Mouse (Mus musculus): Measurements from ENCODE around the gene Tmem63a. TPM values are rescaled to one million over a fixed set of nuclear protein-coding genes. Genes with fewer than 3 reads are reported as not detected.

Tmem63a gene
- polyA plus RNA-seq, 1 experiment, result 3.6 TPM

DNA sequence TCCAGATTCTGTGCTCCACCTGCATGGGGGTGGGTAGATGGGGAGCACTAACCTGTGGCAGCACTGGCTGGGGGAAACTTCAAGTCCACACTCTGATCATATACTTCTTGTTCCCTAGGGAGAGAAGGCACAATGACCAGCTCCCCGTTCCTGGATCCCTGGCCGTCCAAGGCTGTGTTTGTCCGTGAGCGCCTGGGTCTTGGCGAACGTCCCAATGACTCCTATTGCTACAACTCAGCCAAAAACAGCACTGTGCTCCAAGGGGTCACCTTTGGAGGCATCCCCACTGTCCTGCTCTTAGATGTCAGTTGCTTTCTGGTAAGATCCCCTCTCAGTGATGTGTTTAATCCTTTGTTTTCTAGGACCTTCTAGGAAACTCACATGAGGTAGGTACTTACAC is 4.3 kb downstream of the Tmem63a start:
- TF ChIP-seq CTCF (IDR thresholded peaks at IDR 0.05; ENCODE audit: control insufficient read depth, insufficient read depth, insufficient replicate concordance, low read depth, low read length), result no peak
- no peak for TF ChIP-seq POLR2A (IDR thresholded peaks at IDR 0.05; ENCODE audit: control insufficient read depth, low read depth, low read length)
- Histone ChIP-seq H3K4me1 (ENCODE audit: control insufficient read depth, insufficient read depth, low read length) (peaks cover 7% of the 10 kb centered on the region), H3K36me3 (ENCODE audit: control insufficient read depth, insufficient read depth, low read length) (no peaks in the 10 kb centered on the region), H3K4me3 (ENCODE audit: control insufficient read depth, low read depth, low read length) (no peak overlapping the region), H3K27ac (ENCODE audit: control insufficient read depth, insufficient read depth, low read depth, low read length) (no peak overlapping the region), H3K27me3 (ENCODE audit: control insufficient read depth, insufficient read depth, low read length) (no peaks in the 10 kb centered on the region)

DNA sequence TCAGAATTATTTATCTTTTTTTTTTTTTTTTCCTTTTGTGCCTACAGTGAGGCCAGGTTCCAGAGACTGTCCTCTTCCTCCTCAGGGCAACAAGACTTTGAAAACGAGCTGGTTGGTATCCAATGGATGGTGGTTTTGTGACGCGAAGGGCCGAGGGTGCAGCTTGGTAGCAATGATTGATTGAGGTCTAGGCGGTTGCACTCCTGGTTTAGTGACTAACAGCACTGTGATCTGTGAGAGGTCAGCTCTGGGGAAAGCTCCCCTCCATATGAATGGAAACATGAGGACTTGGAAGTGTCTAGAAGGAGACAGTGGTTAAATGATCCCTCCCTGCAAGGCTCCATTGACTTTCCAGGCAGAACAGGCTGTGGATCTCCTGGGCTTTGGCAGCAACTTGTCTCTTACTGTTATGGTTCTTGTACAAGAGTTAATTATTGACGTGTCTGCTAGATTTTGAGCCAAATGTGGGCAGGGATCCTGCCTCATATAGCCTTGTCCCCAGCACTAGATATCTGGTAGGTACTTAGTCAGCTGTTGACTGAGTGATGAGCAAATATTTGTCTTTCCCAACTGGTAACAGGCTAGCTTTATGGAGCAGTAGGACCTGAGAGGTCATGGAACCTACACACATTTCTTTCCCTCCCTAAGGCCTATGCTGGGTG is 10.1 kb downstream of the Tmem63a start:
- H3K4me3 ChIP-seq (ENCODE audit: control insufficient read depth, low read depth, low read length), result no peak overlapping the region
- TF ChIP-seq POLR2A (IDR thresholded peaks at IDR 0.05; ENCODE audit: control insufficient read depth, low read depth, low read length), result no peak
- TF ChIP-seq CTCF (IDR thresholded peaks at IDR 0.05; ENCODE audit: control insufficient read depth, insufficient read depth, insufficient replicate concordance, low read depth, low read length), result no peak
- no peaks in the 10 kb centered on the region for H3K27me3 ChIP-seq (ENCODE audit: control insufficient read depth, insufficient read depth, low read length)
- no peaks in the 10 kb centered on the region for H3K36me3 ChIP-seq (ENCODE audit: control insufficient read depth, insufficient read depth, low read length)
- H3K27ac ChIP-seq (ENCODE audit: control insufficient read depth, insufficient read depth, low read depth, low read length), result no peak overlapping the region
- no peaks in the 10 kb centered on the region for H3K4me1 ChIP-seq (ENCODE audit: control insufficient read depth, insufficient read depth, low read length)

DNA sequence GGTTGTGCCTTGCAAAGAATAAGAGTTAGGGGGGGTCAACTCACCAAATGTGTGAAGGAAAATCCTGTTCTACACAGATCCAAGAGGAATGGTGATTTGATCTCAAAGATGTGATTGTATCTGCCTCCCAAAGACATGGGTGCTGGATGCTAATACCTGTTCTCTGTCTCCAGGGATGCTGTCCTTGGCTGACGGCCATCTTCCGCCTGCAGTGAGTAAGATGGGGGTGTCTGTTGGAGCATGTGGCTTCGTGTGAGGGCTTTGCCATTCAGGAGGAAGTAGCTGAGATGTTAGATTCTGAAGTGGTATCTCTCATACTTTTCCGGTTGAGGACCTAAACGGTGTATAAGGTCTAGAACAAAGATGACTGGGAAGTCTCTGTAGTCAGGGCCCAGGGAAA is 10.7 kb downstream of the Tmem63a start:
- no peaks in the 10 kb centered on the region for H3K4me1 ChIP-seq (ENCODE audit: control insufficient read depth, insufficient read depth, low read length)
- no peaks in the 10 kb centered on the region for H3K36me3 ChIP-seq (ENCODE audit: control insufficient read depth, insufficient read depth, low read length)
- TF ChIP-seq POLR2A (IDR thresholded peaks at IDR 0.05; ENCODE audit: control insufficient read depth, low read depth, low read length) (no peak), CTCF (IDR thresholded peaks at IDR 0.05; ENCODE audit: control insufficient read depth, insufficient read depth, insufficient replicate concordance, low read depth, low read length) (no peak)
- H3K4me3 ChIP-seq (ENCODE audit: control insufficient read depth, low read depth, low read length), result no peak overlapping the region
- H3K27me3 ChIP-seq (ENCODE audit: control insufficient read depth, insufficient read depth, low read length), result no peaks in the 10 kb centered on the region
- H3K27ac ChIP-seq (ENCODE audit: control insufficient read depth, insufficient read depth, low read depth, low read length), result no peak overlapping the region

DNA sequence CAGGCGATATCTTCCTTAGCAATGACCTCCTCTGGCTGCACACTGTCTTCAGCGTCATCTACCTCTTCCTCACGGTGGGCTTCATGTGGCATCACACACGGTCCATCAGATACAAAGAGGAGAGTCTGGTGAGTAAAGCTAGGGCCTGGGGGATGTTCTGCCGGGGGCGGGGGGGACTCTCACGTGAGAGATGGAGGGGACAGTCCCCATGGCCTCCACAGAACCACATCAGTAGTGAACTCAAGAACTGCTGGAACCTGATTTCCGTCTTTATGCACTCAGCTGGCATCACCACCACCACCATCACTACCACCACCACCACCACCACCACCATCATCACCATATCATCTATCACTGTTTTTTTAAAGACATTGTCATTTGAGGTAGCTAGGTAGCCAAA is 14.3 kb downstream of the Tmem63a start:
- Histone ChIP-seq H3K36me3 (ENCODE audit: control insufficient read depth, insufficient read depth, low read length) (no peaks in the 10 kb centered on the region), H3K27ac (ENCODE audit: control insufficient read depth, insufficient read depth, low read depth, low read length) (no peak overlapping the region), H3K4me1 (ENCODE audit: control insufficient read depth, insufficient read depth, low read length) (no peaks in the 10 kb centered on the region), H3K4me3 (ENCODE audit: control insufficient read depth, low read depth, low read length) (no peak overlapping the region), H3K27me3 (ENCODE audit: control insufficient read depth, insufficient read depth, low read length) (no peaks in the 10 kb centered on the region)
- no peak for TF ChIP-seq CTCF (IDR thresholded peaks at IDR 0.05; ENCODE audit: control insufficient read depth, insufficient read depth, insufficient replicate concordance, low read depth, low read length)
- TF ChIP-seq POLR2A (IDR thresholded peaks at IDR 0.05; ENCODE audit: control insufficient read depth, low read depth, low read length), result no peak

DNA sequence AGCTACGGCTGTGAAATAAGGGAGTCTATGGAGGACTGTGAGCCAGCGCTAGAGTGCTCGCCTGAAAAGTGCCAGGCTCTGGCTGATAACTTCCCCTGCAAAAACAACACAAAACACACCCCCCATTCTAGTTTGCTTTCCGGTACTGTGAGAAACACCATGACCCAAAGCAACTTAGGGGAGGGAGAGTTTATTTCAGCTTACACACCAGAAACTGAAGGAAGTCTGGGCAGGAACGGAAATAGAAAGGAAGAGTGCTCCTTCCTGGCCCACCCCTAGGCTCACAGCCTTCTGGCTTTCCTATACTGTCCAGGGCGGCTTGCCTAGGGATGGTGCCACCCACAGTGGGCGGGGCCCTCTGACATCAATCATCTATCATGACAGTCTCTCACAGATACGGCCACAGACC is 14.8 kb downstream of the Tmem63a start:
- H3K4me1 ChIP-seq (ENCODE audit: control insufficient read depth, insufficient read depth, low read length), result no peaks in the 10 kb centered on the region
- no peak overlapping the region for H3K4me3 ChIP-seq (ENCODE audit: control insufficient read depth, low read depth, low read length)
- no peaks in the 10 kb centered on the region for H3K27me3 ChIP-seq (ENCODE audit: control insufficient read depth, insufficient read depth, low read length)
- H3K27ac ChIP-seq (ENCODE audit: control insufficient read depth, insufficient read depth, low read depth, low read length), result no peak overlapping the region
- TF ChIP-seq POLR2A (IDR thresholded peaks at IDR 0.05; ENCODE audit: control insufficient read depth, low read depth, low read length) (no peak), CTCF (IDR thresholded peaks at IDR 0.05; ENCODE audit: control insufficient read depth, insufficient read depth, insufficient replicate concordance, low read depth, low read length) (no peak)
- no peaks in the 10 kb centered on the region for H3K36me3 ChIP-seq (ENCODE audit: control insufficient read depth, insufficient read depth, low read length)

DNA sequence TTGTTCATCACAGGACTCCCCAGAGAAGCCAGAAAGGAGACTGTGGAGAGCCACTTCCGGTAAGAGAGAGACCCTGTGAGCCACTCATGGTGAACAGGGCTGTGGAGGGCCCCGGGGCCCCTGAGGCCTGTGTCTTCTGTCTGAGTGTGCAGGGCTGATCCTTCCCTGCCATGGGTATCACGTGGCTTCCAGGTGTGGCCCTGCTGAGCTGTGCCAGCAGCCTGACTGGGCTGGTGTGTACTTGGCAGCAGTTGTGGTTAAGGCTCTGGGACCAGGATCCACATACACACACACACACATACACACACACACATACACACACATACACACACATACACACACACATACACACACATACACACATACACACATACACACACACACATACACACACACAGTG is 15.8 kb downstream of the Tmem63a start:
- no peaks in the 10 kb centered on the region for H3K36me3 ChIP-seq (ENCODE audit: control insufficient read depth, insufficient read depth, low read length)
- no peaks in the 10 kb centered on the region for H3K27me3 ChIP-seq (ENCODE audit: control insufficient read depth, insufficient read depth, low read length)
- H3K4me1 ChIP-seq (ENCODE audit: control insufficient read depth, insufficient read depth, low read length), result no peaks in the 10 kb centered on the region
- no peak overlapping the region for H3K4me3 ChIP-seq (ENCODE audit: control insufficient read depth, low read depth, low read length)
- no peak overlapping the region for H3K27ac ChIP-seq (ENCODE audit: control insufficient read depth, insufficient read depth, low read depth, low read length)
- TF ChIP-seq CTCF (IDR thresholded peaks at IDR 0.05; ENCODE audit: control insufficient read depth, insufficient read depth, insufficient replicate concordance, low read depth, low read length), result no peak
- TF ChIP-seq POLR2A (IDR thresholded peaks at IDR 0.05; ENCODE audit: control insufficient read depth, low read depth, low read length), result no peak

DNA sequence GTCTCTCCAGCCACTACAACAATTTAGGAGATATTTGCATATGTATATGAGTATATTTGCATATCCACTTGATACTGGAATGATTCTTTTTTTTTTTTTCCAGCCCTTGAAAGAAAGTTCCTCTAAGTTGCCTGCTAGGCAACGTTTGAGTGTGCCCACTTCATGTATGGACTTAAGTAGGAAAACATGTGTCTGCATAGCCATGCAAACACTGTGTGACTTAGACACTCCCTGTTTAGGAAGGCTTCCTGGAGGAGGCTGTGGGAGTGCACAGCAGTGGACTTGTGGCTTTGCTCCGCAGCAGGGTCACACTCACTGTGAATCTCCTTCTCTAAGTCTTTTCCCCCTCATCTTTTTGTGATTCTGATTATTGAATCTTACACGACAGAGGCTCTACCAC is 16.7 kb downstream of the Tmem63a start:
- TF ChIP-seq CTCF (IDR thresholded peaks at IDR 0.05; ENCODE audit: control insufficient read depth, insufficient read depth, insufficient replicate concordance, low read depth, low read length) (no peak), POLR2A (IDR thresholded peaks at IDR 0.05; ENCODE audit: control insufficient read depth, low read depth, low read length) (no peak)
- H3K4me1 ChIP-seq (ENCODE audit: control insufficient read depth, insufficient read depth, low read length), result no peaks in the 10 kb centered on the region
- no peak overlapping the region for H3K4me3 ChIP-seq (ENCODE audit: control insufficient read depth, low read depth, low read length)
- no peaks in the 10 kb centered on the region for H3K27me3 ChIP-seq (ENCODE audit: control insufficient read depth, insufficient read depth, low read length)
- H3K36me3 ChIP-seq (ENCODE audit: control insufficient read depth, insufficient read depth, low read length), result no peaks in the 10 kb centered on the region
- H3K27ac ChIP-seq (ENCODE audit: control insufficient read depth, insufficient read depth, low read depth, low read length), result no peak overlapping the region
